Mouse (Mus musculus) cortical plate, adult 2 months (tissue): ENCODE results near the gene Mrgpre. TPM values are rescaled to one million over a fixed set of nuclear protein-coding genes. Genes with fewer than 3 reads are reported as not detected.

Experiments
- H3K27ac ChIP-seq: fragments of 200-500 bp; 2 replicates; pipeline ENCODE4 v1.5.1; 2012; ENCODE audit warnings: low read length, control low read depth, inconsistent platforms; ENCODE audit not compliant: insufficient read depth
- H3K4me1 ChIP-seq: fragments of 200-500 bp; 2 replicates; pipeline ENCODE4 v1.6.1; 2011; ENCODE audit warnings: low read length; ENCODE audit not compliant: control insufficient read depth, insufficient read depth
- H3K4me3 ChIP-seq: fragments of 200-500 bp; 2 replicates; pipeline ENCODE4 v1.5.1; 2011; ENCODE audit warnings: mild to moderate bottlenecking, low read length, control low read depth; ENCODE audit not compliant: insufficient read depth
- CTCF ChIP-seq: fragments of 200-500 bp; IDR thresholded peaks from 2 replicates; pipeline ENCODE4 v1.5.1; 2011; ENCODE audit warnings: mild to moderate bottlenecking, control low read depth, low read length; ENCODE audit not compliant: insufficient read depth; ENCODE audit errors: extremely low read depth
- POLR2A ChIP-seq: fragments of 200-500 bp; IDR thresholded peaks from 2 replicates; pipeline ENCODE4 v1.6.1; 2011; ENCODE audit warnings: mild to moderate bottlenecking, low read length, control low read depth; ENCODE audit not compliant: insufficient read depth; ENCODE audit errors: extremely low read depth
- polyA plus RNA-seq: library from polyadenylated mRNA; depleted of rRNA; stranded (reverse); fragments of >200 nt; gene quantifications from 2 replicates; pipeline ENCODE4 v1.2.3, GENCODE M21; 2012; rRNA removed

Gene Mrgpre
- polyA plus RNA-seq, 1 experiment: 5.7 TPM

- Histone ChIP-seq H3K4me1 (no peaks in the 10 kb centered on the region), H3K27ac (no peak overlapping the region), H3K4me3 (no peak overlapping the region)
Observed at GRCm38 (mm10) chr7:143748041-143748868, 36.0 kb downstream of the Mrgpre start.

GRCm38 (mm10) chr7:143740653-143741052, 43.6 kb downstream of the Mrgpre start:
- Histone ChIP-seq H3K27ac (no peak overlapping the region), H3K4me3 (peak overlapping the region; percentile 69), H3K4me1 (peaks cover 2% of the 10 kb centered on the region; the same call in 1 of the 2 replicates)
- no peak for TF ChIP-seq CTCF
- no peak for TF ChIP-seq POLR2A

More at GRCm38 (mm10) chr7:143748041-143748868, 36.0 kb downstream of the Mrgpre start:
- TF ChIP-seq CTCF (peak; percentile 94), POLR2A (no peak)

- peak; percentile 54; the same call in 1 of the 2 replicates for TF ChIP-seq POLR2A
- TF ChIP-seq CTCF: no peak
- H3K4me3 ChIP-seq: peak overlapping the region; percentile 69
- peak overlapping the region; percentile 2; the same call in 1 of the 2 replicates for H3K27ac ChIP-seq
- peaks cover 2% of the 10 kb centered on the region; the same call in 1 of the 2 replicates for H3K4me1 ChIP-seq
Observed at GRCm38 (mm10) chr7:143739511-143740461, 44.5 kb downstream of the Mrgpre start.

GRCm38 (mm10) chr7:143738601-143739006, 45.7 kb downstream of the Mrgpre start:
- no peak for TF ChIP-seq CTCF
- no peak for TF ChIP-seq POLR2A
- peaks cover 5% of the 10 kb centered on the region for H3K4me1 ChIP-seq
- H3K27ac ChIP-seq: no peak overlapping the region
- peak overlapping the region; percentile 69 for H3K4me3 ChIP-seq

- TF ChIP-seq POLR2A (no peak), CTCF (no peak)
- Histone ChIP-seq H3K4me1 (peaks cover 8% of the 10 kb centered on the region), H3K27ac (no peak overlapping the region), H3K4me3 (peak overlapping the region; percentile 69; the same call in 1 of the 2 replicates)
Observed at GRCm38 (mm10) chr7:143738194-143738593, 46.1 kb downstream of the Mrgpre start.

- H3K27ac ChIP-seq: no peak overlapping the region
- H3K4me3 ChIP-seq: no peak overlapping the region
- TF ChIP-seq CTCF (no peak), POLR2A (no peak)
- H3K4me1 ChIP-seq: peaks cover 7% of the 10 kb centered on the region
Observed at GRCm38 (mm10) chr7:143733746-143734145, 50.6 kb downstream of the Mrgpre start.

GRCm38 (mm10) chr7:143729886-143730285, 54.4 kb downstream of the Mrgpre start:
- peaks cover 7% of the 10 kb centered on the region for H3K4me1 ChIP-seq
- H3K4me3 ChIP-seq: no peak overlapping the region
- no peak overlapping the region for H3K27ac ChIP-seq
- no peak for TF ChIP-seq CTCF
- no peak for TF ChIP-seq POLR2A

Other genes with a start within 250 kb of the Mrgpre start
- gene Nap1l4, start 235.4 kb downstream of the Mrgpre start, polyA plus RNA-seq: 130 TPM in 2 replicates
- 48.3 and 49.8 TPM in 2 replicates for gene Cars, start 184.4 kb downstream of the Mrgpre start, polyA plus RNA-seq
- 0.08 and 0.10 TPM in 2 replicates for gene Tnfrsf26, start 155.8 kb downstream of the Mrgpre start, polyA plus RNA-seq
- gene Tnfrsf22, start 134.8 kb downstream of the Mrgpre start, polyA plus RNA-seq: 2.0 and 2.9 TPM in 2 replicates
- 2.5 and 3.0 TPM in 2 replicates for gene Tnfrsf23, start 98.6 kb downstream of the Mrgpre start, polyA plus RNA-seq
- 37.4 and 39.1 TPM in 2 replicates for gene Osbpl5, start 27.5 kb downstream of the Mrgpre start, polyA plus RNA-seq
- gene Mrgprg, start 17.5 kb downstream of the Mrgpre start, polyA plus RNA-seq: not detected in 2 replicates
- 8.8 and 10.6 TPM in 2 replicates for gene Nadsyn1, start 38.3 kb upstream of the Mrgpre start, polyA plus RNA-seq
- gene Dhcr7, start 38.6 kb upstream of the Mrgpre start, polyA plus RNA-seq: 62.6 and 64.5 TPM in 2 replicates
- gene Gm498, start 82.3 kb upstream of the Mrgpre start, polyA plus RNA-seq: not detected in 2 replicates
- gene Shank2, start 217.4 kb upstream of the Mrgpre start, polyA plus RNA-seq: 69.7 and 71.0 TPM in 2 replicates